Mouse (Mus musculus) forebrain, embryonic 15.5 days (tissue): Measurements from ENCODE around the gene Unc45a. TPM values are rescaled to one million over a fixed set of nuclear protein-coding genes. Genes with fewer than 3 reads are reported as not detected.
A peak's percentile ranks its signal among the peaks of the same experiment; 100 is the strongest.

ENCODE experiments used
- ATAC-seq: fragments of 200-750 bp; cut with Nextera tagmentation; replicated peaks from 2 replicates; pipeline ENCODE4 v1.8.0; 2017; ENCODE audit warnings: mild to moderate bottlenecking, moderate TSS enrichment, moderate library complexity
- H3K27ac ChIP-seq: fragments of 300-500 bp; sonication (generic); replicated peaks from 2 replicates; pipeline ENCODE4 v1.5.1; 2015; ENCODE audit warnings: mild to moderate bottlenecking, inconsistent platforms
- H3K27me3 ChIP-seq: fragments of 300-500 bp; sonication (generic); 2 replicates; pipeline ENCODE4 v1.6.1; 2015; ENCODE audit warnings: inconsistent platforms
- H3K36me3 ChIP-seq: fragments of 300-500 bp; sonication (generic); 2 replicates; pipeline ENCODE4 v1.6.1; 2015; ENCODE audit warnings: mild to moderate bottlenecking, inconsistent platforms
- H3K4me1 ChIP-seq: fragments of 300-500 bp; sonication (generic); 2 replicates; pipeline ENCODE4 v1.6.1; 2015; ENCODE audit warnings: inconsistent platforms
- H3K4me2 ChIP-seq: fragments of 300-500 bp; sonication (generic); replicated peaks from 2 replicates; pipeline ENCODE4 v1.6.1; 2015; ENCODE audit warnings: mild to moderate bottlenecking, inconsistent platforms
- H3K4me3 ChIP-seq: fragments of 300-500 bp; sonication (generic); 2 replicates; pipeline ENCODE4 v1.5.1; 2015; ENCODE audit warnings: mild to moderate bottlenecking, inconsistent platforms
- H3K9ac ChIP-seq: fragments of 300-500 bp; sonication (generic); replicated peaks from 2 replicates; pipeline ENCODE4 v1.6.1; 2015; ENCODE audit warnings: mild to moderate bottlenecking, inconsistent platforms
- H3K9me3 ChIP-seq: fragments of 300-500 bp; sonication (generic); 2 replicates; pipeline ENCODE4 v1.6.1; 2016; ENCODE audit warnings: inconsistent platforms
- WGBS: fragments of 180-500 bp; shearing (Covaris S2); methylation state at CpG from one replicate; pipeline ENCODE4 v1.1.7; 2015; ENCODE audit warnings: mixed read lengths; 5-methylcytosine and 5-hydroxymethylcytosine counted together
- polyA plus RNA-seq: library from polyadenylated mRNA; unstranded; fragments of >200 nt; fragmentation: Nextera tagmentation; extraction: Ambion mirVana; gene quantifications from 2 replicates; pipeline ENCODE4 v1.2.1, GENCODE M21; 2015

Gene Unc45a
- polyA plus RNA-seq, 1 experiment from 2014 or later: 48.2 TPM

DNA sequence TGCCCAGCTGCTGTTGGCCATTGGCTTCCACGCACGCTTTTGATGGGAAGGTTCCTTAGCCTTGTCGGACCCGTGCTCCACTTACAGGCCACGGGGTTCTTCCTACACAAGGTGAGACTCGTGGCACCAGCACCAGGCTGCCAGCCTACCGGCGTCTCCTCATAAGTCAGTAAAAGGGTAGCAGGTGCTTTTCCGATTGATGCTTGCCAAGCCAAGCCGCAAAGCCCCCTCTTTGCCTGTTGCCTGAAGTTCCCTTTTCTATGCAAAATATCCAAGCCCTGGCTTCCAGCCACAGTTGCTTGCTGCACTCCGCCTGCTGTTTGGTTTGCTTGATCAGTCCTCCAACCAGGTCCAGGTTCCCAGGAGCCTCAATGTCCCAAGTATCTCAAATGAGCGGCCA, 33.0 kb upstream of the Unc45a start:
- ATAC-seq: no peak
- no peak overlapping the region for H3K4me2 ChIP-seq
- H3K4me3 ChIP-seq: no peak overlapping the region
- peaks cover 12% of the 10 kb centered on the region for H3K4me1 ChIP-seq
- H3K27me3 ChIP-seq: no peaks in the 10 kb centered on the region
- 73% methylated on average over 12 of the region's 12 CpGs for WGBS
- H3K36me3 ChIP-seq: no peaks in the 10 kb centered on the region
- H3K9ac ChIP-seq: no peak overlapping the region
- no peaks in the 10 kb centered on the region for H3K9me3 ChIP-seq
- no peak overlapping the region for H3K27ac ChIP-seq

DNA sequence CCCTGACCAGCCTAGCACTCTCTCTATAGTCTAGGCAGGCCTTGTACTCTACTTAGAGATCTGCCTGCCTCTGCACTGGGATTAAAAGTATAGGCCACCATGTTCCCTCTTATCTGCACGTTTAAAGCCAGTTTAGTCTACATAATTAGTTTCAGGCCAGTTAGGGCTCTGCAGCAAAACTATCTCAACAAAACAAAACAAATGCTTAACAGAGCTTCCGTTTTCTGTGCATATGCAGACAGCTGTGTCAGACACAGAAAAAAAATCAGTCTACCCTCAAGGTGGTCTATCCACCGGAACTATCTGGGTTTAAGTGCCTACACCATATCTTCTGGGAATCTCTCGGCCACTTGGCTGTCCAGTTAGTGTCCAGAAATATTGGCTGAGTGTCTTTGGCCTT, 32.5 kb upstream of the Unc45a start:
- H3K9ac ChIP-seq: no peak overlapping the region
- H3K27me3 ChIP-seq: no peaks in the 10 kb centered on the region
- 83% methylated on average over 4 of the region's 4 CpGs for WGBS
- H3K27ac ChIP-seq: no peak overlapping the region
- H3K4me1 ChIP-seq: peaks cover 12% of the 10 kb centered on the region
- H3K4me2 ChIP-seq: no peak overlapping the region
- H3K4me3 ChIP-seq: no peak overlapping the region
- H3K36me3 ChIP-seq: peaks cover 4% of the 10 kb centered on the region; the same call in 1 of the 2 replicates
- H3K9me3 ChIP-seq: no peaks in the 10 kb centered on the region
- no peak for ATAC-seq

DNA sequence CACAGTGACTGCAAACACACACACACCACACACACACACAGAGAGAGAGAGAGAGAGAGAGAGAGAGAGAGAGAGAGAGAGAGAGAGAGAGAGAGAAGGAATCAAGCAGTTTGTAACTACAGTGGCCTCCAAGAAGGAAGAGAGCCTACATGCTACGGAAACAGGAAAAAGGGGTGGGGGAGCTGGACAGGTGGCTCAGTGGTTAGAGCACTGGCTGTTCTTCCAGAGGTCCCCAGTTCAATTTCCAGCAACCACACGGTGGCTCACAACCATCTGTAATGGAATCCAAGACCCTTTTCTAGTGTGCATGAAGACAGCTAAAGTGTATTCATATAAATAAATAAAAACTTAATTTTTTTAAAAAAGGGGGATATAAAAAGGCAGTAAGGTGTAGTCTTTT, 31.9 kb upstream of the Unc45a start:
- ATAC-seq: no peak
- 69% methylated on average over 2 of the region's 2 CpGs for WGBS
- Histone ChIP-seq H3K4me3 (no peak overlapping the region), H3K4me1 (peaks cover 12% of the 10 kb centered on the region), H3K36me3 (peaks cover 11% of the 10 kb centered on the region; the same call in 1 of the 2 replicates), H3K4me2 (no peak overlapping the region), H3K9me3 (no peaks in the 10 kb centered on the region), H3K27ac (no peak overlapping the region), H3K9ac (no peak overlapping the region), H3K27me3 (no peaks in the 10 kb centered on the region)

DNA sequence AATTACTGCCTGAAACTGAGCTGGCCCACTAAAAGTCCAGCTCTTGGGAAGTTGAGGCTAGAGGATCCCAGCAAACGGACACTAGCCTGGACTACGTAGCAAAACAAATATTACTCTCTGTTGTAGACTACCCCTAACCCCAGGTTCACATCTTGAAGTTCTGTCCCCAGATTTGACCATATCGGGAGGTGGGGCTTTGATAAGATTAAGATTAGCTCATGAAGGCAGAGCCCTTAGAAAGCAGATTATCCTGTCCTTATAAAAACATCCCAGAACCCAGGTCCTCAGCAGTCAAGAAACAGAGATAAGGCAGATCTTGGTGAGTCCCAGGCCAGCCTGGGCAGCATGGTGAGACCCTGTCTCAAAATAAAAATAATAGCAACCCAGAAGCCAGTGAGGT, 31.4 kb upstream of the Unc45a start:
- Histone ChIP-seq H3K27ac (no peak overlapping the region), H3K36me3 (peaks cover 15% of the 10 kb centered on the region; the same call in 1 of the 2 replicates), H3K4me3 (no peak overlapping the region), H3K4me1 (peaks cover 12% of the 10 kb centered on the region), H3K27me3 (no peaks in the 10 kb centered on the region), H3K9me3 (no peaks in the 10 kb centered on the region), H3K9ac (no peak overlapping the region), H3K4me2 (no peak overlapping the region)
- 90% methylated on average over 3 of the region's 3 CpGs for whole genome bisulfite sequencing
- no peak for ATAC-seq

DNA sequence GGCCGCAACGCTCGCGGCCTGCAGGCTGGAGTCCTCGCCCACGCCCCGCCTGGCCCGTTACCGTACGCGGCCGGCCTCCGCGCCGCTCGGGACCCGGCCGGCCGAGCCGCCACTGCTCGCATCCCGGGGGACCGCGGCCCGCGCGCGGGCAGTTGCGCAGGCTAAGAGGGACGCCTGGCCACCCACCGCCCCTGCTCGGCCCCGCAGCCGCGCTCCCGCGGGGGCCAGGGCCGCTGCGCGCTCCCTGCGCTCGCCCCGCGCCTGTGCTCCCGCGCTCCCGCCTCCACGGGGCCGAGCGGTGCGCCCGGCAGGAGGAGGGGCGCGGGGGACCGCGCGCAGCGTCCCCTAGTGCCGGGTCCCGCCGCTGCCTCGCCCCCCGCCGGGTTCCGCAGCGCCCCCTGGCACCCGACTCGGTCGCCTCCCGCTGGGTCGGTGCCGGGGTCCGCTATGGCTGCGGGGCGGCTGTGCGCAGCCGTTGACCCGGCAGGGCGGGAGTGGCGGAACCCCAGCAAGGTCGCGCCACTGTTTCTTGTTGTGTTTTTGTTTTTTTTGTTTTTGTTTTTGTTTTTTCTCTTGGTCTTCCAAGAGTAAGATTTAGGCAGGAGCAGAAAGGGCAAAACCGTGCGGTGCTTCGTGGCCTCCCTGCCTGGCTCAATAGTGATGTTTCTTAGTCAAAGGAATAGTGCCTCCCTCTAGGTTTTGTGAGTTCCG, 30.4 kb upstream of the Unc45a start, which contains the start of gene Man2a2:
TSS of gene Man2a2 (minus strand) at position 335 of the 711 bp plus-strand sequence.
- H3K4me1 ChIP-seq: peaks cover 12% of the 10 kb centered on the region
- peak within 1 kb of the TSS; percentile 98 for H3K4me3 ChIP-seq
- H3K9ac ChIP-seq: peak within 1 kb of the TSS; percentile 94
- 1% methylated on average over 79 of the region's 86 CpGs for WGBS
- H3K9me3 ChIP-seq: no peaks in the 10 kb centered on the region
- H3K27ac ChIP-seq: peak within 1 kb of the TSS; percentile 87
- peaks cover 23% of the 10 kb centered on the region for H3K36me3 ChIP-seq
- no peaks in the 10 kb centered on the region for H3K27me3 ChIP-seq
- peak within 1 kb of the TSS; percentile 76 for H3K4me2 ChIP-seq
- peak; percentile 75 for ATAC-seq

DNA sequence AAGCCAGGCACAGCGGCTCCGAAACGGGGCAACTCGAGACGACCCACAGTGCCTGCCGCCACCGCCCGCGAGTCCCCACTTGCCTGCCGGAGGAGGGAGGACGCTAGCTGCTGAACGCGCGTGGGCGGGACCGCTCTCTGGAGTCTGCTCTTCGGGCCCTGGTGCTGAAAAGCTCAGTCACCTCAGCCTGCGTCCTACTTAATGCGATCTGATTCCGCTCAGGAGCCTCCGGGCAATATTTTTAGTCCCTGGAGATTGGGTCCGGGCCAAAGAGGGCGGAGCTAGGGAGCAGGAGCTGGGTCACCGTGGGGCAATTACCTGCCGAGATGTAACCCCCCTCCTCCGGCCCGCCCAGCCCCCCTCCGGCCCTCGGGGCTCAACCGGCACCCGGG, 29.8 kb upstream of the Unc45a start:
- Histone ChIP-seq H3K4me1 (peaks cover 12% of the 10 kb centered on the region), H3K4me2 (peak overlapping the region; percentile 76), H3K36me3 (peaks cover 28% of the 10 kb centered on the region), H3K27me3 (no peaks in the 10 kb centered on the region), H3K9me3 (no peaks in the 10 kb centered on the region), H3K4me3 (peak overlapping the region; percentile 98), H3K27ac (peak overlapping the region; percentile 87), H3K9ac (peak overlapping the region; percentile 94)
- under 1% methylated on average over 31 of the region's 31 CpGs for WGBS
- peak; percentile 62 for ATAC-seq

DNA sequence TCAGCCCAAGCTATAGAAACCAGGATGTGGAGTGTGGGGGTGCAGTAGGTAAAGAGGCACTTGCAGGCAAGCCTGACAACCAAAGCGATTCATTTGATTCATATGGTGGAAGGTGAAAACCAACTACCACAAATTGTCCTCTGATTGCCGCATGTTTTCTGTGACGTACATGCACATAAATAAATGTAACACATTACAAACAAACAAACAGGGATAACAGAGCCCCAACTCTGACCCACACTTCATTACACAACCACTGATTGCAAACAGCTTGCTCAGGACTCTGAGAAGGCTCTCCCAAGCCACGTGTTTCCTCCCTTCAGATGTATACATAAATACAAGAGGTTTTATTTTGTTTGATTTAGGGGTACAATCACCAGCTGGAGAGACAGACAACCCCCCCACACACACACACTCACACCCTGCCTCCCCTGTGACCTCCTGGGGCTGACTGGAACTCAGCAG, 29.2 kb upstream of the Unc45a start:
- ATAC-seq: peak; percentile 5; the same call in 1 of the 2 replicates
- Histone ChIP-seq H3K4me2 (peak overlapping the region; percentile 76), H3K27ac (peak overlapping the region; percentile 87)

DNA sequence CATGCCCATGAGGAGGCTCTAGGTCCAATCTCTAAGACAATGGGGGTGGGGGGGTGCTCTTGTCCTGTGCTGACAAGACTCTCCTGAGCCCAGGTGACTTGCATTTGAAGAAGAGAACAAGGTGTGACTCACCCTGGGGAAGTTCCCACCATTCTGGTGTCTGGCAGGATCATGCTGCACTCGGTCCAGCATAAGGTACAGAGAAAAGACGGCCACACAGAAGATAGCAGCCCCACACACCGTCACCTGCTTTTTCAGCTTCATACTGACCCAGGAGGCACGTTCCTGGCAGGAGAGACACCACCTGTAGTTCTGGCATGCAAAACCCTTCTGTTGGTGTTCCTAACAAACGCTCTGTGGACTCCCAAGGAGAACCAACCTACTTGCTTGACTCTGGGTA, 28.7 kb upstream of the Unc45a start:
- H3K9ac ChIP-seq: peak overlapping the region; percentile 94; the same call in 1 of the 2 replicates
- peaks cover 12% of the 10 kb centered on the region for H3K4me1 ChIP-seq
- no peak overlapping the region for H3K27ac ChIP-seq
- H3K27me3 ChIP-seq: no peaks in the 10 kb centered on the region
- ATAC-seq: no peak
- H3K4me3 ChIP-seq: peak overlapping the region; percentile 98
- no peaks in the 10 kb centered on the region for H3K9me3 ChIP-seq
- peaks cover 33% of the 10 kb centered on the region for H3K36me3 ChIP-seq
- WGBS: 67% methylated on average over 5 of the region's 5 CpGs
- peak overlapping the region; percentile 76 for H3K4me2 ChIP-seq

More for the DNA sequence above, 29.2 kb upstream of the Unc45a start:
- H3K27me3 ChIP-seq: no peaks in the 10 kb centered on the region
- H3K9me3 ChIP-seq: no peaks in the 10 kb centered on the region
- 52% methylated on average over 4 of the region's 4 CpGs for WGBS
- peak overlapping the region; percentile 98 for H3K4me3 ChIP-seq
- peak overlapping the region; percentile 94 for H3K9ac ChIP-seq
- peaks cover 29% of the 10 kb centered on the region for H3K36me3 ChIP-seq
- peaks cover 12% of the 10 kb centered on the region for H3K4me1 ChIP-seq

DNA sequence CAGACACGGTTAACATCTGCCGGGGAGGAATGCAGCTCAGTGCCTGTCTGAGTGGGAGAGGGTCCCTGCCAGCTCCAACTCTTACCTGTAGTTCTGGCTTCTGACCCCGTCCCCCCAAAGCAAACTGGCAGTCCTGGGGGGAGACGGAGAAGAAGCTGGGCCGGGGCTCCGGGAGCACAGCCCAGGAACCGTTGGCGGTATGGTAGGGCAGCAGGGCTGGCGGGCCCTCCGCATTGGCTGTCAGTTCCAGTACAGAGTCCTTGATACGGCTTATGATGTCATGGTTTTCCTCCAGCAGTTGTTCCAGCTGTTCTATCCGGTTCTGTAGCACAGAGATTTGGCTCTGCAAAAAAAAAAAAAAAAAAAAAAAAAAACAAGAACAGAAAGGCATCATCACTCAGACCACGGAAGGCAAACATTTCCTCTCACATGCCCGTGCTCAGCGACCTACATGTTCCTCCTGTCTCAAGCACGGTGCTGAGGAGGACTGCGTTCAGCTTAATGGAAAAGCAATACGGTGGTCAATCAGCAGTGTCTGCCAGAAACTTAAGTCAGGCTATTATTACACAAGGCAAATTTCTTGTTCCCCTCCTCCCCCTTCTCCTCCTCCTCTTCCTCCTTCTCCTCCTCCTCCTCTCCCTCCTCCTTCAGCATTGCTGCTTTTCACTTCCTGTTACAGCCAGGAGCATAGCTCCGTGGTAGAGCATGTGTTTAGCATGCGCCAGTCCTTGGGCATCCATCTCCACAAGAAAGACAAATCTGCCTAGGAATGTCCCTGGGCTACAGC, 28.0 kb upstream of the Unc45a start:
- H3K4me3 ChIP-seq: no peak overlapping the region
- no peak overlapping the region for H3K9ac ChIP-seq
- H3K27ac ChIP-seq: no peak overlapping the region
- H3K4me2 ChIP-seq: no peak overlapping the region
- no peaks in the 10 kb centered on the region for H3K9me3 ChIP-seq
- H3K4me1 ChIP-seq: peaks cover 12% of the 10 kb centered on the region
- H3K36me3 ChIP-seq: peaks cover 38% of the 10 kb centered on the region
- H3K27me3 ChIP-seq: no peaks in the 10 kb centered on the region
- ATAC-seq: no peak
- 85% methylated on average over 20 of the region's 20 CpGs for WGBS

DNA sequence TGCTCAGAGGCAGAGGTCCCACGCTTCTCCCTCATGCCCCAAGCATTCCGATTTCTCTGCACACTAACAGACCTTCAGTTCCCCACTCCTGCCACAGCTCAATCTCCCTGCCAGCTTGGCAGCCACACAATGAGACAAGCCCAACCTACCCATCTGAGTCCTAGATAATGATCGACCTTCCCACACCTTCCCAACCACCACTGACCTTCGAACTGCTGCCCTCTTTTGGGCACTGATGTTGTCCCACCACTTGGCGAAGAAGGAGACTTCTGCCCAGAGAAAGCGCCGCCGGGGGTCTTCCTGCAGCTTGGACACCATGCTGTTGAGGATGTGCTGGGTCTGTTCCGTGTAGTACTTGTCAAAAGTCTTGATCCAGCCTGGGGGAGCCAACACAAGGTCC, 27.2 kb upstream of the Unc45a start:
- WGBS: 90% methylated on average over 9 of the region's 9 CpGs
- H3K36me3 ChIP-seq: peaks cover 46% of the 10 kb centered on the region
- no peak for ATAC-seq

DNA sequence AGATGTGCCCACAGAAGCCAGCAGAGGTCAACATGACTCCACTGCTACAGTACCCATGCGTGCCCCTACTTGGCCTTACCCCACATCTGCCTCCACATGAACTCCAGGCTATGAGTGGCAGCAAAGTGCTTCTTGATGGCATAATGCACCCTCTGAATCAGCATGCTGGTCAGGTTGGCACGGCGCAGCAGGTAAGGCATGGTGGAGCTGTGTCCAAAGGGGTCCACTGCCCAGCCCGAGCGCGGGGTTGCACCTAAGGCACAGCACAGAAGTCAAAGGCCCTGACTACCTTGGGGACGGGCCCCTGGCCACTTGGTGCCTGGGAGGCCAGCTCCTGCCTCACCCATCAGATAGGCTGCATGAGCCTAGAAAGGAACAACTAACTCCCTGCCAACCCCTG, 26.4 kb upstream of the Unc45a start:
- no peak for ATAC-seq
- no peak overlapping the region for H3K27ac ChIP-seq
- H3K4me1 ChIP-seq: peaks cover 12% of the 10 kb centered on the region
- H3K9me3 ChIP-seq: no peaks in the 10 kb centered on the region
- H3K4me2 ChIP-seq: no peak overlapping the region
- H3K9ac ChIP-seq: no peak overlapping the region
- WGBS: 98% methylated on average over 7 of the region's 7 CpGs
- H3K4me3 ChIP-seq: no peak overlapping the region
- no peaks in the 10 kb centered on the region for H3K27me3 ChIP-seq
- peaks cover 54% of the 10 kb centered on the region for H3K36me3 ChIP-seq

More for the DNA sequence above, 27.2 kb upstream of the Unc45a start:
- Histone ChIP-seq H3K9me3 (no peaks in the 10 kb centered on the region), H3K4me1 (peaks cover 12% of the 10 kb centered on the region), H3K9ac (no peak overlapping the region), H3K27ac (no peak overlapping the region), H3K4me2 (no peak overlapping the region), H3K27me3 (no peaks in the 10 kb centered on the region), H3K4me3 (no peak overlapping the region)

DNA sequence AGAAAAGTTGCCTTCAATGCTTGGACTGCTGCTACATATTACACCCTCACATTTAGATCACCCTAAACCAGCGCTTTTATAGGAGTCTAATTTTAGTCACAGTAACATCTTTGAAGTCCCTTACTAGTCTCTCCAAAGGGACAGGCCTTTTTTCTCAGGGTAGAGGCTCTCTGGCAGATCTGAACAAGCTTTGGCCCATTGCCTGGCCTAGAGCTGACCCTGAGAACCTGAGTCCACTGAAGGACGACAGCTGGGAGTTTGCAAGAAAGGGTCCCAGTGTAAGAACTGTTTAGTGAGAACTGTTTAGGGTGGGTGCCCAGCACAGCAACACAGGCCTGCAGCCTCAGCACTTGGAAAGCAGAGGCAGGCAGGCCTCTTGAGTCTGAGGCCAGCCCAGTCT, 25.0 kb upstream of the Unc45a start:
- no peak overlapping the region for H3K27ac ChIP-seq
- no peaks in the 10 kb centered on the region for H3K9me3 ChIP-seq
- peaks cover 68% of the 10 kb centered on the region for H3K36me3 ChIP-seq
- ATAC-seq: no peak
- no peak overlapping the region for H3K4me3 ChIP-seq
- H3K9ac ChIP-seq: no peak overlapping the region
- H3K27me3 ChIP-seq: no peaks in the 10 kb centered on the region
- H3K4me1 ChIP-seq: peaks cover 12% of the 10 kb centered on the region
- 83% methylated on average over 2 of the region's 2 CpGs for WGBS
- H3K4me2 ChIP-seq: no peak overlapping the region
